Mouse (Mus musculus): ENCODE measurements at regions not wholly inside any gene's neighbourhood (a gene's known extent, or its start where the extent isn't known, plus 50 kb on each side); places are given as distances from the start of the nearest gene placed in this dataset.
"Not testable (repeated sequence)": the region's sequence is repeated elsewhere in the genome, so short reads cannot be mapped to it uniquely, and the experiment has no call there.

DNA sequence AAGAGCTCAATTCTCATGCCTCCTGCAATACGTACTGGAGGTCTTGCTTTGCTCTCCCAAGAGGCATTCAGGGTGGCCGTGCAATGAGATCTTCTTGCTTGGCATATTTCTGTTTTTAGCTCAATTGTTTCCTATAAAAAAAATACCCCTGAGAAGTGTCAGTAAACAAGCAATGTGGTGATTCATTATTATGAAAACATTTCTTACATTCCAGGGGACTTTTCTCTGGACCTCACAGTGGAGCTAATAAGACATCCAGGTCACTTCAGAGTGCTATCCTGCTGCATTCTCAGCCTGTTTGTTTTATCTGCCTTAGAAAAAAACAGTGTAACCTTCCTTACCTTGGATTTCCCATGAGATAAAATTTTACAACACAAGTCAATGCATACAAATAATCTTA, 532.0 kb downstream of the Dad1 start:
- not testable (repeated sequence) for DNase-seq (ENCODE audit: low spot score)

DNA sequence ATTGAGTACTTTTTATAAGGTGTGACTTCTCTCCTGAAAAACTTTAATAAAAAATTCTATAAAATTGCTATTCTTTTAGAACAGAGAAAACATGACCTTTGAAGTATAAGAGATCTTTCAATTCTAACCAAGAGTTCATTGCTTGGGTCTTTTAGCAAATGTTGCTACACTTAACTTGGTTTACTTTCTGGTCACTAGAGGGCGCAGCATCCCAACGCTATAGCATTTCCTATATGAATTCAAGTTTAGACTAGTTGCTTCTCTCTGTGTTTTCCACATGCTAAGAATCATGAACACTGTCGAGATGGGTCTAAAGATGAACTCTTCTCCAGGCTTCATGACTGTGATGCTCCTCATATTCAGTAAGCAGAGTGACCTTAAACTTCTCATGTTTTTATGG, 544.3 kb downstream of the Dad1 start:
- DNase-seq (ENCODE audit: low spot score): peak; percentile 25

DNA sequence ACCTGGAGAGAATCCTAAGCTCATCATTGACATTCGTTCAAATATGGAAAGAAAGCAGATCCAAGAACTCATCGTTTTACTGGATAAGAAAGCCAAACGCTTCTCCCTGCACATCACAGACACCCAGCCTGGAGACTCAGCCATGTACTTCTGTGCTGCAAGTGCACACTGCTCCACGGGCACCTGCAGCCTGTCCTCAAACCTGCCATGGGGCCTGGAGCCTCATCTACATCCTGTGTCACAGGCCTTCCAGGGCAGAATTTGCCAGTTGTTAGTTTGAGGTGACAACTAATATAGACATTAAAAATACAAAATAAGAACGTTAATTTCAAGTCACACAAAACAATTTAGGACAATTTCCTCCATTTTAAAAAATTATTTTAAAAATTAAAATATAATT, 549.6 kb downstream of the Dad1 start:
- DNase-seq (ENCODE audit: low spot score): not testable (repeated sequence)

DNA sequence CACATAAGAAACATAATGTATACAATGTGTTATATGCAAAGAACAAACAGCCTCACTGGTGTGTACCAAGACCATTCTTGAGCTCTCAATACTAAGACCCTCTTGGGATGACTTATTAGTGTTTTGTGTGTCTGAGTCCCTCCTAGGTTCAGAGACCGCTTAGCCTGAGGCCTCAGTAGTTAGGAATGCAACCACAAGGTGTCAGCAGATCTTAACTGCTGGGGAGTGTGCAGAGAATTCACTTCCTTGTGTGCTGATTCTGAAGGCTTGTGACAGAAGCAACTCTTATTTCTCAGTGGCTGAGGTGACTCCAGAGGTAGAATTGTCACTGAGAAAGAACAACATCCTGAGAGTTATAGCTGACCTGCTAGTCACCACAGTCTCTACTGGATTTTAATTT, 550.3 kb downstream of the Dad1 start:
- not testable (repeated sequence) for DNase-seq (ENCODE audit: low spot score)

DNA sequence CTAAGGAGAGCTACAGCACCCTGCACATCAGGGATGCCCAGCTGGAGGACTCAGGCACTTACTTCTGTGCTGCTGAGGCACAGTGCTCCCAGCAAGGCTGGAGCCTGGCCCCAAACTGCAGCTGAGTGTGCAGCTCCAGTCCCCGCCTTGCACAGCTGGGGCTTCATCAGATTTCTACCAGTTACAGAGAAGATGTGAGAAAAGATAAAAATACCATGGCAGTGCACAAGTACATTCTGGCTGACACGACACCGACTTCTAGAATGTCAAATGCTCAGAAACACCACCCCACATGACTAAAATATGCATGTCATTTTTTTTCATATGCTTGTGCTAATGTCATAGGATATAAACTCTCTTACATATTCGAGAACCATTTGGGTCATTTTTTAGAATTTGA, 569.8 kb downstream of the Dad1 start:
- DNase-seq (ENCODE audit: low spot score): not testable (repeated sequence)

DNA sequence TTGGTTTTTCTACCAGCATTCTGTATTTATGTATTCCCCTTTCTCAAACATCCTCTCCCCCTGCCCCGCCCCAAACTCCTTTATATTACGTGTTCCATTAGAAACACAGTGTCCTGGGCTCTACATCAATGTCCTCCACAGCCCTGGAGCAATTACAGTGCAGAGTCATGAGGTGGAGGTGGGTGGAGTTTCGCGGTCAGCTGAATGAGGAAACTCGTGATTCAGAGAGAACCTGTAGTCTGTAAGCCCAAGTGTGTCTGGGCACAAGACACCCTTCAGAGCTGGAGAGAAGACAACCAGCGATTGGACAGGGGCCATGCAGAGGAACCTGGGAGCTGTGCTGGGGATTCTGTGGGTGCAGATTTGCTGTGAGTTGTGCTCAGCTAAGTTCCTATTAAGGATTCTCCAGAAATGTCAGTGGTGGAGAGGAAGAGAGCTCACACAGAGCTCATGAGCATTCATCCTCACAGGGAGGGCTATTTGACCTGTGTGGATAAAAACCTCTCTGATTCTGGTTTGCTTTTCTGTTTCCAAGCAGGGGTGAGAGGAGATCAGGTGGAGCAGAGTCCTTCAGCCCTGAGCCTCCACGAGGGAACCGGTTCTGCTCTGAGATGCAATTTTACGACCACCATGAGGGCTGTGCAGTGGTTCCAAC, 570.4 kb downstream of the Dad1 start:
- DNase-seq (ENCODE audit: low spot score): peak; percentile 28

DNA sequence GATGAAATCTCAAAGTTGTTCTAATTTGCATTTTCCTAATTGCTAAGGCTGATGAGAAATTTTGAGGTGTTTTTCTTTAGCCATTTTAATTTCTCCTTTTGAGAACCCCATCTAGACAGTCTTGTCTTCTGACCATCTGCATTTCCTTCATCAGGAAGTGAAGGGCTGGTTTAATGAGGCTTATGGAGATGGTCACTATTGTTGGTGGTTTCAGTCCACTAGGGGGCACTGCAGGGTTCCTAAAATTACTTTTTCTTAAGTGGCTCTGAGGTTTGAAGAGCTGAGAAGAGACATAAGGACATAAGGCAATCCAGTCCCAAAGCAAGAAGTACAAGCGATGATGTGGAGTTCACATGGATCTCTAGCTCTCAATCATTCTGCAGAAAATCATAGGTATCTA, 571.2 kb downstream of the Dad1 start:
- not testable (repeated sequence) for DNase-seq (ENCODE audit: low spot score)

DNA sequence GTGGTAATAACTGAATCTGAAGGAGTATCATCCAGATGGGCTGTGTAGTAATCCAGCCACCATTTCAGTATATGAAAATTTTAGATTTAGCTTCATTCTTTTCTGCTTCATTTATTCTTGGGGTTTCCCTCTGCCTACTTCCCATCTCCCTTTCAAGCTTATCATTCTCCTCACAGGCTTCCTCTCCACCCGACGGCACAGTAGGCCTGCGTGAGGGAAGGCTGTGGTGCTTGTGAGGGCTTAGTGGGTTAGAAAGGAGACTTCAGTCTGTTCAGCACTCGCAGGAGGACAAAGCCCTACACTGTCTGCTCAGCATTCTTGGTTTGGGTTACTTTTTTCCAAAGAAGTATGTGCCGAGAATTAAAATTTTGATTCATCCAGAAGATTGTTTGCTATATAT, 572.6 kb downstream of the Dad1 start:
- not testable (repeated sequence) for DNase-seq (ENCODE audit: low spot score)

DNA sequence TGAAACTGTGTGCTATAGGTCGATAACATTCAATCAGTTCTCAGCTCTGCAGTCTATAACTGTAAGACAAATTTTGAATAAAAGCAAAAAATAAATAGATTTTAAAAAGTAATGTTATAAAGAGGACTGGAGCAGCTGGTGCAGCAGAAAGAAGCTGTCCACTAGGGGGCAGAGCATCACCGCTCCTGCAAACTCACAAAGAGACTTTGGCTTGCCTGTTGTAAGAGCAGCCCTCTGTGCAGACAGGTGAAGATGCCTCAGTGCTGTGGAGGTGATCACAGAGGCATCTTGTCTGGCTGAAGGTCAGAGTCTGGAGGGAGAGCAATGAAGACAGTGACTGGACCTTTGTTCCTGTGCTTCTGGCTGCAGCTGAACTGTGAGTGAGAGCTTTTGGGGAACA, 588.2 kb downstream of the Dad1 start:
- peak; percentile 11 for DNase-seq (ENCODE audit: low spot score)

DNA sequence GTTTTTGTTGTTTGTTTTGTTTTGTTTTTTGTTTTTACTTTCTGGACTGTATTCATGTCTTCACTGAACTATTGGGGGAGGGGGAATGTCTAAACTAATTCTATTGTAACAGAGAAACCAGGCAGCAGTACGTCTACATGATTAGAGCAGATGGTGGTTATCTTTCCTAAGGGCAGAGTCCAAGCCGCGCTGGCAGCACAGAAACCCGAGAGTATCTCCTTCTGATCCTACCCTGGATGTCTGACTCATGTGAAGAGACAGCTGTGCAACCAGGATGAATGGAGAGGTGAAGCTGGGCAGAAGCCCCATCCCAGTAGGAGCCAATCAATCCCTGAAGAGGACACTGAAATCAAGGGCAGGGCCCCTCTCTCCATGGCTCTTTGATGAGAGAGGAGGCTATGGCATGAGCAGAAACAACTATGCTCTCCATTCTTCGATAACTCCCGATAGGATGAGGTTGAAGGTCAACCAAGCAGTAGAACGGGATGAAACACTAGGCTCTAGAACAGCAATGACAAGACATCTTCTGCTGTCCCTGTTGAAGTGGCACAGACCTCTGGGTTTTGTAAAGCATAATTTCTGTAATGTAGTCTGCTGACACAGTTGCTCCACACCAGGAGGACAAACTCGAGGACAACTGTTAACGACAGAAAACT, 591.1 kb downstream of the Dad1 start:
- DNase-seq (ENCODE audit: low spot score): not testable (repeated sequence)

DNA sequence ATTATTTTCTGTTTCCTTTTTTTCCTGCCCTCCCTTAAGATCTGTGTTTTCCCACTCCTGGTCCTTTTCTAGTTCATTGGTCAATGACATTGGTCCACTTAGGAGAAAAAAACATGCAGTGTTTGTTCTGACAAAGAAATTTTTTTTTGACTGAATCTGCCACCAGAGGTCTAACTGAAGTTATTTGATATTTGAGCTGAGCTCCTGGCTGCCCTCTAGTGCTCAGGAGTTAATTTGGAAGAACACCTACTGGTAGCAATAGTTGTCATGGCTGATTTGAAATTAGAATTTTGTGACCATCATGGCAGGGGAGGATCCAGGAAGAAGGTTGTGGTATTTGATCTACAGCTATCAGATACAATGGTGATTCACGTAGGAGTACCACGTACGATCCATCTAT, 599.2 kb downstream of the Dad1 start:
- not testable (repeated sequence) for DNase-seq (ENCODE audit: low spot score)

DNA sequence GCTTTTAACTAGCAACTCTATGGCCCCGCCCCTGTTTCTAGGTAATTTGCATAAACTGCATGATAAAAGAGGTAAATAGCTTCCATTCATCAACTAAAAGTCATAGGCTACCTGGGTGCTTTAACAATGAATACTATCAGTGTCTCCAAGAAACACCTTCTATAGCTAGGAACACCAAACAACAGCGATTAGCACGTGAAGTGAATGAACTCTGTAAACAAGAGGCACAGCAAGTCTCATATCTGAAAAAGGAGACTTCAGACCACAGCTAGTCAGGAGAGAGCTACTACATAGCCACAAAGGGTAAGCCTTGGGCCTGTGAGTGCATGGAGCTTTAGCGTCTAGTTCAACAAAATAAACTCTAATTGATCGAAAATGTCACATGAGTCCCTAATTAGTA, 602.8 kb downstream of the Dad1 start:
- not testable (repeated sequence) for DNase-seq (ENCODE audit: low spot score)

DNA sequence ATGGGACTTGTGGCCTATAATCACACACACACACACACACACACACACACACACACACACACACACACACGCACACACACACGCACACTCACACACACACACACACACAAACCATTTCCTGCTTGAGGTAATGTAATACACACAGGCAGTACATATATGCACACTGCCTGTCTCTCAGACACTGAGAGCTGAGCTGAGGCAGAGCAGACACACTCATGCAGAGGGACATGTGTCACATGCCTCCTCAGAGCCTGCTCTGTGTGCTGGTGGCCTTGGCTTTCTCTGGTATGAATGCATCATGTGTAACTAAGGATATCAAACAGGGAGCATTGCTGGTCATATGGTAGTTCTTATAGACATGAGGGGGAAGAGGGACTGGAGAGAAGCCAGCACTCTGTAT, 604.7 kb downstream of the Dad1 start:
- DNase-seq (ENCODE audit: low spot score): peak; percentile 11

DNA sequence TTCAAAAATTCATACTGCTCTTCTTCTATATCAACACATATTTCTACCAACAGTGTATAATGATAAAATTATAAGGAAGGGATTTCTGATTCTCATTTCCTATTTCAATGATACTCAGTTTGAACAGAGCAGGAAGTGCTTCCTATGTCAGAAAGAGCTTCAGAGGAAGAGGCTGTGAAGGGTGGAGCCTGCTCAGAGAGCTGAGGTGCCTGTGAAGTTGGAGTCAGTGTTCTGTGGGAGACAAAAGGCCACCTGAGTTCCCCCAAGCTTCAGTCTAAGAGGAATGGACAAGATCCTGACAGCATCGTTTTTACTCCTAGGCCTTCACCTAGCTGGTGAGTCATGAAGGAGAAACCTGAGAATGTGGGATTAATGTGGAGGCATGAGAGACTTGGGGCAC, 613.5 kb downstream of the Dad1 start:
- DNase-seq (ENCODE audit: low spot score): peak; percentile 28

DNA sequence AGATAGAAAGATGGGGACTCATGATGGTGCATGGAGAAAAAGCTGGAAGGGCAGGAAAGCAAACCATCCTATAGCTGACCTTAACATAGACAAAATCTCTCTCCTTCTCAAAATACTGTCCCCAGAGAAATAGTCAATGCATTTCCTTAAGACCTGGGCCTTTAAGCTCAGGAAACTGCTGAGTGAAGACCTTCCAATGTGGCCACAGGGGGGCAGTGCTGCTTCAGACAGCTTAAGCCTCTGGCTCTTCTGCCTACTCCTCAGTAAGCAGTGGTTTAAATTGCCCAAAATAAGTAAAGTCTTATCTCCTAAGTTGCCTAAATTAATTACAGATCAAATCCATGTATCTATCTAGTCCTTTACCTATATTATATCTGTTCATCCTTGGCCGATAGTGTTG, 616.2 kb downstream of the Dad1 start:
- DNase-seq (ENCODE audit: low spot score): peak; percentile 43

DNA sequence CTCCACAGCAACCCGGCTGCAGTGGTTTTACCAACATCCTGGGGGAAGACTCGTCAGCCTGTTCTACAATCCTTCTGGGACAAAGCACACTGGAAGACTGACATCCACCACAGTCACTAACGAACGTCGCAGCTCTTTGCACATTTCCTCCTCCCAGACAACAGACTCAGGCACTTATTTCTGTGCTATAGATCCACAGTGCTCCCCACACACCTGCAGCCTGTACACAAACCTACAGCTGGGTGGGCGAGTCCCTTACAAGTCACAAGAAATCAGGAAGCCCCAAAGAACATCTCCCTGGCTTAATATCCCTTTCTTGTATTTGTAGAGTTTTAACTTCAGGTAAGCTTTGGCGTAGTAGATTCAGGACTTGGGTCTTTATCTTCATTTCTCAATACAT, 618.7 kb downstream of the Dad1 start:
- not testable (repeated sequence) for DNase-seq (ENCODE audit: low spot score)

DNA sequence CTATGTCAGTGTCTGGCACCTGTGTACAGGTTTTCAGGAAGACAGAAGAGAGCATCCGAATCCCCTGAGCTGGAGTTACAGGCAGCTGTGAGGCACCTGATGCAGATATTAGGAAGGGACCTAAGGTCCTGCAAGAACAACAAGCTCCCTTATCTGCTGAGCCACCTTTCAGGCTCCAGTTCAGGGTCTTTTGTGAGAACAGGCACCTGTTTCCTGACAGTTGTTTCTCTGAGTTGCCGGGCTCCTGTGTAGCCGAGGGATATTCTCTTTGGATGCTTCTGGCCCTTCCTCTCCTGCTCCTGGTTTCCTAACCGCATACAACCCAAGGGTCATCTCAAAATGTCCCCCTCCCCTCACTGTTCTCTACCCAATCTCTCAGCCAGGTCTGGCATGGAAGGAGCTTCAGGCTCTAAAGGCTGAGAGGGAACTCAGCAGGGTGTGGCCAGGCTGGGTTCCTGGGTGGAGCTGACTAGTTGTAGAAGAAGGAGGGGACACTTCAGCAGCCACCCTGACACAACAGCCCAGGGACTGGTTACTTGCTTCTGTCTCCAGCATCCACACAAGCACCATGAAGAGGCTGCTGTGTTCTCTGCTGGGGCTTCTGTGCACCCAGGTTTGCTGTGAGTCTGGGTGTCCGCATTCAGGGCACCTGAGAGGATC, 619.5 kb downstream of the Dad1 start:
- not testable (repeated sequence) for DNase-seq (ENCODE audit: low spot score)

DNA sequence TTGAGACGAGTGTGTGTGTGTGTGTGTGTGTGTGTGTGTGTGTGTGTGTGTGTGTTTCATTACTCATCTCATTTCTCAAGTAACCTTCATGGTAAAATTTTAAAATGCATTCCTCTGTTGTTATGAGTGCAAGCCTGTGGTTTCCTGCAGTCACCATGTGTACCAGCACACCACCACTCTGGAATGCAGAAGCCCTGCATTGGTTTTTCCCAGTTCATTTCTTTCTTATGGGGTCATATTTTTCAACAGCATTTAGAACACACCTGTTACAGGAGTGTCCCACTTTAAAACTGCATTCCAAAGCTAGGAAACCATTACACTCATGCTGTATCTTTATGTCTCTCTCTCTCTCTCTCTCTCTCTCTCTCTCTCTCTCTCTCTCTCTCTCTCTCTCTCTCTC, 620.2 kb downstream of the Dad1 start:
- DNase-seq (ENCODE audit: low spot score): not testable (repeated sequence)

DNA sequence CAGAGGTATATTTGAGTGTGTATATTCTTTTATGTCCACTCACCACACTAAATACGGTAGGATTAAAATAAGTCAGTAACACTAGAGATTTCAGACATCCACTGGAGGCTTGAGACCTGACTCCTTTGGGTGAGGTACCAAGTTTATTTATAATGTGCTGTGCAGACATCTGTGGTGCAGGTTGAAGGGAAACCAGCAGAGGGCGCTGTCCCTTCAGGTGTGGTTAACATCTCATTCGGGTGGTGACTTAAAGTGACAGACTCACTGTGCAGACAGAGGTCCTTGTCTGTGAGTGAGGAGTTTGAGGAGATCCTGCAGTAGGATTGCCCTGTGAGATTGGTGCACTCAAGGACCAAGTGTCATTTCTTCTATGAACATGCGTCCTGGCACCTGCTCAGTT, 632.5 kb downstream of the Dad1 start:
- peak; percentile 19 for DNase-seq (ENCODE audit: low spot score)

DNA sequence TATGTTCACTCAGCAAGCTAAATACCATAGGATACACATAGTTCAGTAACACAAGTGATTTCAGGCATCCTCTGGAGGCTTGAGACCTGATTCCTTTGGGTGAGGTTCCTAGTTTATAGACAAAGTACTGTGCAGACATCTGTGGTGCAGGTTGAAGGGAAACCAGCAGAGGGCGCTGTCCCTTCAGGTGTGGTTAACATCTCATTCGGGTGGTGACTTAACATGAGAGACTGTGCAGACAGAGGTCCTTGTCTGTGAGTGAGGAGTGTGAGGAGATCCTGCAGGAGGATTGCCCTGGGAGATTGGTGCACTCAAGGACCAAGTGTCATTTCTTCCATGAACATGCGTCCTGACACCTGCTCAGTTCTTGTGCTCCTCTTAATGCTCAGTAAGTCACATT, 637.8 kb downstream of the Dad1 start:
- DNase-seq (ENCODE audit: low spot score): peak; percentile 33

DNA sequence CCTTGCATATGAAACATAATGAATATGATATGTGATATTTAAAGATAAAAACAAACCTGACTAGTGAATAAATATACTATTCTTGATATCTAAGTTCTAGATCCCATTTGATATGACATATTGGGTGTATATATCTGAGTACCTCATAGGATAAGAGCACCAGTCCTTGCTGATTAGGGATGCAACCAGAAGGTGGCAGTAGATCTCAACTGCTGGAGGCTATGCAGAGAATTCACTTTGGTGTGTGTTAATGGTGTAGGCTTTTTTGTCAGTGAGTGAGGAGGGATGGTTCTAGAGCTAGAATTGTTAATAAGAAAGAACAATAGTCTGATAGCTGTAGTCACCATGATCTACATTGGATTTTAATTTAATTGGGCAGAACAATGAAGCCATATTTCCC, 639.6 kb downstream of the Dad1 start:
- DNase-seq (ENCODE audit: low spot score): peak; percentile 50

DNA sequence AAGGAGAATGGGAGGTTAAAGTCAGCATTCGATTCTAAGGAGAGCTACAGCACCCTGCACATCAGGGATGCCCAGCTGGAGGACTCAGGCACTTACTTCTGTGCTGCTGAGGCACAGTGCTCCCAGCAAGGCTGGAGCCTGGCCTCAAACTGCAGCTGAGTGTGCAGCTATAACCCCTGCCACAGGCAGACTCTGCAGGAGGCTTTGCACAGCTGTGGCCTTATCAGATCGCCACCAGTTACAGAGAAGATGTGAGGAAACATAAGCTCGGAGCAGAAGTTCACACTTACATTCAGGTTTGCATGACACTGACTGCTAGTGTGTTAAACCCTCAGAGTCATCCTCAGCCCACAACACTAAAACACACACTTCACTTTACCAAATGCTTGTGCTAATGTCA, 654.6 kb downstream of the Dad1 start:
- not testable (repeated sequence) for DNase-seq (ENCODE audit: low spot score)

DNA sequence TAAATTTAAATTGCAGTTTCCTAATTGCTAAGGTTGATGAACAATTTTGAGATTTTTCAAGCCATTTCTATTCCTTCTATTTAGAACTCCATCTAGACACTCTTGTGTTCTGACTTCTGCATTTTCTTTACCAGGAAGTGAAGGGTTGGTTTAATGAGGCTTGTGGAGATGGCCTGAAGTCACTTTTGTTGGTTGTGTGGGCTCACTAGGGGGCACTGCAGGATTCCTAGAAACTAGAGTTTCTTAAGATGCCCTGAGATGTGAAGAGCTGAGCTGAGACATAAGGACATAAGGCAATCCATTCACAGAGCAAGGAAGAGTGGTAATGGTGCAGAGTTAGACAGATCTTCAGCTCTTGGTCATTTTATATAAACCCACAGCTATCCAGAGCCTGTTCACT, 656.6 kb downstream of the Dad1 start:
- peak; percentile 25 for DNase-seq (ENCODE audit: low spot score)
